Mouse (Mus musculus) right cerebral cortex, postnatal 4 days (tissue): ENCODE measurements at regions not wholly inside any gene's neighbourhood (a gene's known extent, or its start where the extent isn't known, plus 50 kb on each side); places are given as distances from the start of the nearest gene placed in this dataset.

Source experiments
- DNase-seq: peaks from one replicate; pipeline ENCODE4 v3.0.0-alpha.2; 2022

DNA sequence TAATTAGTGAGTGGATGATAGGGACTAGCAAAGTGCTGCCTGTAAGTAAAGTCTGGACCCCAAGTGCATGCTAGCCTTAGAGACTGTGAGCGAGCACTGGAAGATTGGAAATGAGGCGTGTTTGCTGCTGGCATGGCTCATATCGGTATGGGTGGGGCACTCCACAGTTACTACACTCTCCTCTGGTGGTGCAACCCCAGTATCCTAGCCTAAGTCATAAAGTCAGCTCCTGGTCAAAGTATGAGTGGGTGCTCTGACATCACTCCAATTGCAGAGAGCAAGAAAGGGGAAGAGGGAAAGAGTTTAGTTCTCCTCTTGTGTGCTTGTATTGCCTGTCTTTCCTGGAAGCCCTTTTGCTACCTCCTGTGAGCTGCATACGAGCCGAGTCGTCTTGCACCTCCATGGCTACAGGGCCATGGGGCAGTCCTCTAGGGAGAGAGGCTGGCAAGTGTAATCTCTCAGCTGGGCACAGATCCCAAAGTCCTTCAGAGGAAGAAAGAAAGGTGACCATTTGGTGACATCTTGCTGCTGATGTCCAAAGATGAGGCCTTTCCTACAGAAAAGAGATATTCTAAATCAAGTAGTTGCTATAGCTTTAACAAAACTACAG lies 281.2 kb upstream of the Id2 start:
- no peak for DNase-seq

DNA sequence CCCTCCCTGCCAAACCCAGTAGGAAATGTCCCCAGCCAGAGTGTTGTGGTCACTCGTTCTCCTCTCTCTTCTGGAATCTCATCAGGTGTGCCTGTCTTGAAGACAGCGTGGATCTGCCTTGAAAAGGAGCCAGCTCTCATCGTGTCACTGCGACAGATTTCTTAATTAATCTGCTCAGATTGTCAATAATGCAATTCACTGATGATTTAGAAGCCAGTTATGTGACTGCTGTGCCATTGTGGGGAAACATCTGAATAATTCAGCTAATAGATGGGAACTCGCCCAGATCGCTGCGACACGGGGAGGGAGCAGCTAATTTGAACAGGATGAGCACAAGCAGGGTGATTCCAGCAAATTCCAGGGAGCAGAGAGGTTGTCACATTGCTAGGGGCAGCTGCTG lies 279.5 kb upstream of the Id2 start:
- DNase-seq: no peak

DNA sequence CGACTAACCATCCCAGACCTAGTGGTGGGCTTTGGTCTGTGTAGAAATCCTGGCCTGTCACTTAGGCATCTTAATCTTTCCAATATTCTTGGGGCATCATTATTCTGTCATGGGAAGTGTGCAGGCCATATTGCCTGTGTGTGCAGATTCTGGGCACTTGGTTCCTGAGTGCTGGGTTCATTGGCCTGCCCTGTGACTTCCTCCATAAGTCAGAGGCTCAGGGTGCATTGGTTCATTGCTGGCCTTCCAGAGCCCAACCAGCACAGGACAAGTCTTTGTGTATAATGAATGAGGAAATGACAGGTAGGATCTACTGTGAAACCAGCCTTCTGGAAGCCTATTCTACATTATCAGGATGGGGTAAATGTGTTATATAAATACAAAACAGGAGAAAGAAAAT lies 270.6 kb upstream of the Id2 start:
- no peak for DNase-seq

DNA sequence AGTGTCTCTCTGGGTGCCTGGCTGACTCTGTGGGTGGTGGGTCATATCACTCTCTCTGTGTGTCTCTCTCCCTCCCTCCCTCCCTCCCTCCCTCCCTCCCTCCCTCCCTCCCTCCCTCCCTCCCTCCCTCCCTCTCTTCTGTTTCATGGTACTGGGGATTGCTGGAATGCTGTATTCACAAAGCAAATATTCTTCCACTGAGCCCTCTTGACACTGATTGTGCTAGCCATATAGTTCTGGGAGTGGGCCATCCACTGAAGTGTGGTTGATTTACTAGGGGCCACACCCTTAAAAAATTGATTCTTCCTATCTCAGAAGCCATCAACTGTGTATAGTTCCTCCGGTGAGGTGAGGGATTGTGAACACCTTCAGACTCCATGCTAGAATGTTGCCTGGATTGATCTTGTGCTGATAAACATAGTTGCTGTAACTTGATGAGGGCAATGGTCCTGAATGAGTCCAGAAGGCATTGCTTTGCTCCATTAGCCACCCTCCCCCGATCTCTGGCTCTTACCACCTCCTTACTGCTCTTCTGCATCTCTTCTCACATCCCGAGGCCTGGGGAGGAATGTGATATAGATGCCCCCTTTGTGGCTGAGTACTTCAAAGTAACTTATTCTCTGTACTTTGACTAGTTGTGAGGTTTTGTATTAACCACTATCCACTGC lies 268.8 kb upstream of the Id2 start:
- DNase-seq: no peak

DNA sequence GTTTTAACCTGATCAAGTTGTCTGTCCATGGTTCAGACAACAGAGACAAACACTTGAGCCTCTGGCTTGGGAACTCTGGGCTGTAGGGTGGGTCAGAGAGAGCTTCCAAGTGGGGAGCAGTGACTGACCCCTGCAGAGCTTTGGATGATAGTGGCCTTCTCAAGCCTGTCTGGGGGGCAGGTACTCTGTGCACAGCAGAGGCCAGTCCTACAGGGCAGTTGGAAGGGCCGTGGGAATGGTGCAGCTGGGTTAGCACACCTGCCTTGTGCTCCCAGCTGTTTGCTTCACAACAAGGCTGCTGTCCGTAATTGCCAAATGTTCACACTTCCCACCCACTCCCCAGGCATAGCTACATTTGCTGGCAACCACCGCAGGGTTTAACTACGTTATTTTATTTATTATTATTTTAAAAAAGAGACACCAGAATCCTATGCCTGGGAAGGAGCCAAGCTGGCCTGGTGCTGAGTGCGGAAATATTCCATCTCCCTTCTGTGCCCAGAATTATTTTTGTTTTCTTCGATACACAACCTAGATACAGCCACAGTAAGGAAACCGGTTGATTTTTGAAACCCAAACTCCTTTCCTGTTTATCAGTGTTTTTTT lies 268.1 kb upstream of the Id2 start:
- DNase-seq: peak; percentile 7

DNA sequence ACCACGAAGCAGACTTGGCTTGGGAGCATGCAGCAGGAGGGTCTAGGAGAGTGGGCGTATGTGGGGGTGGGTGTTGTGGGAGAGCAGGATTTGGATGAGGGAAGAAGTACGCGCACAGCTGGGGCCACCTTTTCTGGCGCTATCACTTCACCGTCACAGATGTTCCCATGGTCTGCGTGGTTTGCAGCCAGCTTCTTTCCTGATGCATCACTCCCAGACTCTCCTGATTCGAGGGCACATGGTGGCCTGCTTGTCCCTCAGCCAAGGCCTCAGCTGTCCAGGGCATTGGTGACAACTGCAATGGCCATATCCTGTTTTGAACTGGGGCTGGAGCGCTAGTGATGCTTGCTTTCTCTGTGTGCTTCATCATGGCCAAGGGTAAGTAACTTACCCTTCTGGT lies 266.9 kb upstream of the Id2 start:
- DNase-seq: no peak

DNA sequence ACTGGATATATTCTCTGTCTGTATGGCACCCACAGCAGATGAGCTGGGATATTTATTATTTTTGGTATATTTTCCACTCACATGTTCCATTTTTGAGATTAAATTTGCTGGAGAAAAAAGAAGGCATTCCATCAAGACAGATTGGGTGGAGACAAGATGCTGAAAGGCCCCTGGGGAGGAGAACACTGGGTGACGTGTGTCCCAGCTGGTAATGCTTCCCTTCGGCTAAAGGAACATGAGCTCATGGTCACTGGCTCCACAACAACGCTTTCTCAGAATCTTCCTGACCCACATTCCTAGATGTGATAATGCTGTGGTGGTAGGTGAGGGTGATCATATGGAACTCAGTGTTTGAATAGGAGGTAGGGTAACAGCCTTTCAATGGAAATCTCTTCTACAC lies 266.4 kb upstream of the Id2 start:
- no peak for DNase-seq

DNA sequence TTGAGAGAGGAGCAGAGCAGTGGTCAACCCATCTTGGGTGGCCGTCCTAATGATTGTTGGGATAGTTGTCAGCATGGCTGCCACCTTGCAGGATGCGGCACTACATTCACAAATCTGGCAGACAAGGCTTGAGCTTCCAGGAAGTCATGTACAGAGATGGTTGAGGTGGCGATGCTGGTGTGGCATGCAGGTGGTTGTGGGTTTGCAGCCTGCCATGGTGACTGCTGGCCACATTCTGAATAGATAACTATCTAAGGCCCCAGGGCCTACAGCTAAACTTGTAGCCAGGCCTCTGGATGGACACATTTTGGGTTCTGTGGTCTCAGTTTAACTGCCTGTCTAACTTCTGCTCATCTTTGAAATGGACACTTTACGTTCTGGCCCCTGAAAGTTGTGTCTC lies 265.8 kb upstream of the Id2 start:
- DNase-seq: no peak

DNA sequence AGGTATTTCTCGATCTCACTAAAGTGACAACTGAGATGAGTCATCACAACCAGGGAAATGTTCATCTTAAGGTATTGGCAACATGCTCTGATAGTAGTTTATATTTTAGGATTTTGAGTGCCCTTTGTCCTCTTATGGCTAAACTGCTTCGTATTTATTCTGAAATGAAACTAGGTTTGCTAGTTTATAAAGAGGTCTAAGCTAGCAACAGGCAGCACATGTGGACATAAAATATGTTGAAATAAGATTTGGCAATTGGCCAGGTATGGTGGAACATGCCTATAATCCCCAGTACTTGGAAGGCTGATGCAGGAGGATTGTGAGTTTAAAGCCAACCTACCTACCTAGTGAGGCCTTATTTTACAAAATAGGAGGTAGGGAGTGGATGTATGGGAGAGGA lies 263.8 kb upstream of the Id2 start:
- no peak for DNase-seq

DNA sequence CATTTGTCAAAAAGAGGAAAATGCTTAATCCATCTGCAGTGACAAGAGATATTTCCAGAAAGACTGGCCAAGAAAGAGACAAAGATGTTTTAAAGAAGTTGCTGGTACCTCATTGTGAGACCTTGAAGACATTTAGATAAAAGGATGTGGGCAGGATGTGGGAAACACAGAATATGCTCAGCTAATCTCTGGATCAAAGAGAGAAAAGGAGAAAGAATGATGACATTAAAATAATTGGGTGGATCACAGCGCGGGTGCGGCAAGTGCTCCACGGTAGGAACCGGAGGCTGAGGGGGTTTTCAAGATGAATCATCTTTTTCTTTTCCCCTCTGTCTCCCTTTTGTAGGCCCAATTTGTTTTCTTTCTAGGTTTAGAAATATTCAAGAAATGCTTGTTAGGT lies 263.0 kb upstream of the Id2 start:
- no peak for DNase-seq

DNA sequence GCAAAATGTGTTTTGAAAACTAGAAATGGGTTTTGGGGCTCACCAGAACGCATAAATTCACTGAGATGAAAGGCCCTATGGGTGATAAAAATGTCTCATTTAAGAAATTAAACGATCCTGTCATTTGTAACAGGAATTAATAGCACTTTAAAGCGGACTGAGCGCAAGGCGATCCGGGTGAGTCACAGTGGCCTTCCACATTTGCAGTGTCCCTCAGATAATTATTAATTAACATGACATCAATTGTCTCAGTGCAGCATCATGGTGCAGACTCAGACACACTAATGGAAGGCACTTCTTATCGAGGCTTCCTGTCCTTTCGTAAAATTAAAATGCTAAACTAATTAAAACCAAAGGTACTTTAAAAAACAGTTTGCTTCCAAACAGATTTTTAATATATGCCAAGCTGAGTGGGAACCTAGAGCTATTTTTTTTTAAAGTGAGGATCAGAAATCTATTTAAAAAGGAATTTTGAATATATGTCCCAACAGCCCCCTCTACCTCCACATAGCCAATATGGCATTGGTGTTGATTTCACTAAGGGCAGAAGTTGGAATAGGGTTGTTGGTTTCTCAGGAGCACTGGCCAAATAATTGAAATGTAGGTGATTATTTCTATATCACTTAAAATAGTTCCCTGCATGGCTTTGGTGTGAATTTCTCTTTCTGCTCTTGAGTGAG lies 262.0 kb upstream of the Id2 start:
- no peak for DNase-seq

DNA sequence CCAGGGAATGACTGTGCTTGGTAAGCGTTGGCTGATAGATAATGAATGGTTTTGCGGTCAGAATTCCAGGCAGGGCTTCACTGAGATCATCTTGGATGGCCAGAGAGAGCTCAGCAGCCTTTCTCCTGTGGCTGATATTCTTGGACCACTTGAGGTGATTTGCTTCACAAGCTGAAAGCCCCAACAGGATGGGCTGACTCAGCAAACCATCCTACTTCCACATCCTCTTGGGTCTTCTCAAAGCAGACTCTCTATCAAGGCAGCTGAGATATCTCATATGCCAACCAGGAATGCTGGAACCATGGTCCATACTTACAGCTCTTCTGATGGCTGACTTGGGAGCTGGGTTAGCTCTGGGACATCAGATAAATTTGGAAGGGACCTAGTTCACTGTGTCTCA lies 259.8 kb upstream of the Id2 start:
- no peak for DNase-seq

DNA sequence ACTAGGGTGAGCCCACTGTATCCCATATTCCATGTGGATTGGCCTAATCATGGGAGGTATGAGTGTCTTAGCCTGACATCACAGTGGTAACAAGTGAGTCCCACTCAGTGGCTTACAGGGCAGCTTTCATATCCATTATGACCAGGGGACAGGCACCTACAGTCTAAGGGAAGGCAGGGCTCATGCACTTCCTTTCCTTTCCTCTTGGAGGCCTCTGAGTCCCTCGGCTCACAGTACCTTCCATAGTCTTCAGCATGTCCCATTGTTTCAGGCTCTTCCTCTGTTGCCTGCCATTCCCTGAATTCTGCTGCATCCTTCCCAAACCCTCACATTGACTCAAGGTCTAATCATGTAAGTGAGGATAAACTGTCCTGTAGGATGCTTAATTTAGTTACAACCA lies 258.3 kb upstream of the Id2 start:
- no peak for DNase-seq

DNA sequence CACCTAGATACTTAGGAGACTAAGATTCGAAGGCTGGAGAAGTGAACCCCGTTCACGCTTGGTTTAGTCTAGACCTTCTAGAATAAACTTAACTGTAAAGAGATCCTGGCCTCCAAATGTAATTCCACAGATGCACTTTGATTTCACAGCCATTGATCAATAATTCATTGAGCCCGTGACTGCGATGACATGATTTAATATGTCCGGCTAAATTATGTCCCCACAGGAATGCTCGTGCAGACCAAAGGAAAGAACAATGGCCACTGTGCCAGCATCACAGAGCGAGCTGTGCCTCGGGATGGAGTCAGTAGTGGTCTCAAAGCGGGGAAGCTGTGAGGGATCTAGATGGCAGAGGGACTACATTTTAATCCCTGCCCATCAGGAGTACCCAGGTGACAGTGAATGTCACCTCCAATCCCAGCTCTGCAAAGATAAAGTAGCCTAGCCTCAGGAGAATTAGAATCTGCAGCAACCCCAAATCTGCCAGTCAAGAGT lies 256.5 kb upstream of the Id2 start:
- no peak for DNase-seq

DNA sequence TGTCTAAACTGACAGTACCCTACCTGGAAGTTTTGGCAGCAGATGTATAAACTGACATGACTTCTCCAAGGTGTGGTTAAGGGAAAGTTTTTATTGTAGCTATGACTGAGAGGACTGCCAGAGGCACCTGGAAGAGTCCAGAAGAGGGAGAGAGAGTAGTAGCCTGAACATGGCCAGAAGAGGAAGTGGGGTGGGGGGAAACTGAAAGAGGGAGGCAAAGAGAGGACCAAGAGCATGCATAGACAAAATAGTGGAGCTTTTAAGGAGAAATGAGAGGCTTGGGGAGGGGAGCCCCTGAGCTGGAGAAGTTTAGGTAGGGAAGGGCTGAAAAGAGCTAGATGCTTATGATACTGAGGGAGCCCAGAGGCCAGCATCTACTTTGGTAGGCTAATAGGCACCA lies 255.2 kb upstream of the Id2 start:
- no peak for DNase-seq

DNA sequence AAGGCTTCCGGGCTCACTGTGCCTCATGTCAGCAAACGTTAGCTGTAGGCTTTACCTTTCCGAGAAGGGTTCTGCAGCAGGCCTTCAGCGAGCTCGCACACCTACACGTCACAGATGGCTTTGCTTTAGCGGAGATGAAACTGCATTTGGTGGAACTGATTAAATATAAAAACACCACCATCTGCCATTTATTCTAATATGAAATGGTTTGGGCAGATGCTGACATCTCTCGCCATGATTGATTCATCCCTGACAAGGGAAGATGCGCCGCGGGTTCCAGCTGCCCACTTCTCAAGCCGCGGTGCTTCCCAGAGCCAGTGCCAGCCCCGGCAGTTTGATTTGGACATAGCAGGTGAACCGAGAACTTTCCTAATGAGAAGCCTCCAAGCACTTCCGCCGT lies 247.4 kb upstream of the Id2 start:
- DNase-seq: no peak

DNA sequence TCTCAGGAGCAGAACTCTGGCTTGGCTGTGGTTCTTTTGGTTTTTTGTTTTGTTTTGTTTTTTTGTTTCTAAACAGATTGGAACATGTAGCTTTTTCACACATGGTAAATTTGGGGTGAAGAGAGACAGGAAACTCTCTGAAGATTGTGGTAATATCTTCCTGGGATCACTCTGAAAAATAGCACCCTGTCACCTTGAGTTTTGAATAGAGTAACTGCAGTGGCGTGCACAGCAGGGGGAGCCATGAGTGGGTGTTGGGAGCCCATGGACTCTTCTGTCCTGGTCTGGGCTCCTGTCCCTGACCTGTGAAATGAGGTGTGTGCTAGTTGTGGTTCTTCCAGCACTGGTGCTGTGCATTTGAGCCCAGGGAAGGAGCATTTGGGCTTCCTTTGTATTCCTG lies 241.8 kb upstream of the Id2 start:
- no peak for DNase-seq

DNA sequence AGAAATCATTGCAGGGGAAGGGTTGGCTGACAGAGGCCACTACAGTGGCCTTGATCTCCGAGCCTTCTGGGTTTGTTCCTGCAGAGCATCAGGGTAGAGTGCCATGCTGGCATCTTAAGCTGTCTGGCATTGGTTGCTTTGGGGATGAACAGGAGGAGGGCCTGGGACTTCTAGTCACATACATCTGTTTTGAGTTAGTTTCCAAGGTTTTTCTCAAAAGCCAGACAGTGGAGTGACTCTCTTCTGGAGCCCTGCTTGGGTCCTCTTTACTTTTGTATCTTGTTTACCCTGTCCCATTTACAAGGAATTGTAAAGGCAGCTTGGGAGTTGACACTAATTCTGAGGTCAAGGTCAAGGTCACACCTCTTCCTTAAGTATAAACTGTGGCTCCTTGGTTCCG lies 239.0 kb upstream of the Id2 start:
- DNase-seq: no peak

DNA sequence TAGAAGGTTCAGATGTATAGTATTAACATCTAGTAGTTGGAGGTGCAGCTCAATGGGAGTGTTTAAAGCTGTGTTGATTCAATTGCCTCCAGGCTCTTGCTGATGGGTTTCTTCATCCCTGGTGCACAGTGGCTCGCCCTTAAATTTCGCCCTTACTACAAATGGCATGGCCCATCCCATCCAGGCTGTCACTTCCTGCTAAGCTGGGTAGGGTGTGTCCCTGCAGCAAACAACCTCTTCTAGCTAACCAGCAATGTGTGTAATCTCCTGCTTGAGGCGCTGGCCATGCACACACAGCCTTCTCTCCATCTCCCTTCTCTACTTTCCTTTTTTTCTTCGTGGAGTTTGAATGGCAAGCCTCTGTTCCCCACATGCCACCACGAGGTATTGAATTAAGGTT lies 238.1 kb upstream of the Id2 start:
- DNase-seq: no peak

DNA sequence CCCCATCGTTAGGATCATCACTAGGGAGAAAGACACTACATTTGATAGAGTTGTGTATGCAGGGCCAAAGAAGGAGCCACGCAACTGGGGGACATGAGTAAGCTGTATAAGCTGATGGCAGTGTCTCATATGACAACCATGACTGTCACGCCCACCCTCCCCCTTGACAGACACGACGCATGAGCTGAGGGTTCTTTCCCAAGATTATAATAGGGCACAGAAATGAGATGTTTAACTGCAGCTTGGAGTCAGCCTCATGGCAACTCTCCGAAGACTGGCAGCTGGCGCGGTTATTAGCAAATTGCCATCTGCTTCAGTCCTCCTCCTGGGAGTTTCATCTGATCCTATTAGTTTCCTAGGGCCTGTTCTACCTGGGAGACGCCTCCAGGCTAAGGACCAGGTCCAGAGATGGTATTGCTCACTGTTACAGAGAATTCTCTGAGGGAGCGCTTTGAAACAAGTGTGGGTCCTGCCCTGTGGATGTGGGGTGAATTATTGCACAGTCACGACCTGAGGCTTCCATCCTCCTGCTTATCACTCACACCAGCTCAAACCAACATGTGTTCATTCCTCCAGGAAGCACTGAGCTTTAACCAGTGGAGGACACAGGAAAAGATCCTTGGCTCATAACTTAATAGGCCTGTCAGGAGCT lies 235.6 kb upstream of the Id2 start:
- DNase-seq: no peak

DNA sequence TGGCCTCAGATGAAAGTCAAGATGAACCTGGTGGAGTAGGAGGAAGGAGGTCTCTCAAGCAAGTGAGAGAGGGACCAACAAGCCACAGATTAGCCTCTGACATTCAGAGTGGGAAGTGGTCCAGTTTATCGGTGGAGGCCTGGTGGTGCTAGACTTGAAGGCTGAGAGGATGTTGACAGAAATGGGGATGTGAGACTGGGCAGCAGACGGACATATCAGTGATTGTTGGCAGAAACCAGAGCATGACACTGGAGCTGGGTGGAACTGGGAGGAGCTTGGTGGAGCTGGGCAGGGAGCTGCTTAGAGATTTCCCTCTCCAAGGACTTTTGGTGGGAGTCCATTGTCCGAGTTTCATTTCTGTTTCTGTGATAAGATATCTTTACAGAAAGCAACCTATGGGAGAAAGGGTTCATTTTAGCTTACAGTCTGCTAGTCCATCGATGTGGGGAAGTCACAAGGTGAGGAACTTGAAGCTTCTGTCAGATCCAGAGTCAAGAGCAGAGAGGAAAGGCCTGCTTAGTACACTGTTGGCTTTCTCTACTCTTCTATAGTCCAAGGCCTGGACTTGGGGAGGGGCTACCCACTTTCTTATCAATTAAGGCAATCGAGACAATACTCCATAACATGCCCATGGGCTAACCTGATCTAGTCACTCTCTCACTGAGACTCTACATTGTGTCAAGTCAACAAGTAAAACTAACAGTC lies 233.2 kb upstream of the Id2 start:
- no peak for DNase-seq

DNA sequence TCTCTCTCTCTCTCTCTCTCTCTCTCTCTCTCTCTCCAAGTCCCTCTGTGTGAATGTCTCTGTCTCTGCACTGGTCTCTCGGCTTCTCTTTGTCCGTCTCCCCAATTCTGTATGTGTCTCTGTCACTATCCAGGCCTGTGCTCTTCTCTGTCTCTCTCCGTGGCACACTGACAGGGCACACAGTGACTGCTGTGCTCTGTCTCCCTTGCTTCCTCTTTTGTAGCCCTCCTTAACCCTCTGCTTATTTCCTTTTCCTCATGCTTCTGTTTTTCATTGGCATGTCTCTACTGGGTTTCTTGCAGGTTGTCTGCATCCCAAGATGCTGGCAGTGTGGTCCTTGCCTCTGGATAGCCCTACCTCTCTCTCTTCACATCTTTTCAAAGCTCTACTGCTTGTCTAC lies 229.0 kb upstream of the Id2 start:
- DNase-seq: no peak

DNA sequence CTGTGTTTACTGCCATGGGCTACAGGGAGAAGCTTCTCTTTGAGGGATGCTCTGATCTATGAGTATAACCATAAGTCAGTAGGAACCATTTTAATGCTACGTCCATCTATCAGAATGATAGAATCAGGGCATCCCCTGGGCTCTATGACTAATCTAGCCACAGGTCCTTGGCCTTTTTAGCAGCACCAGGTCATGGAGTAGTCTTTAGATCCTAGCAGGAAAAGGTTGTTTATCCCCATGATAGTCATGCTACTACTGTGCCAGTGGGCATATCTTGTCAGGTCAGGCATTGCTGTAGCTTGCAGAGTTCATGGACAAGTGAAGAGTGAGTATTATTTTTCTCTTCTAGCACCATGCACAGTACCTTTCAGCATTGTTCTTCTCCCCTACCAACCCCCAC lies 226.2 kb upstream of the Id2 start:
- DNase-seq: no peak
